Mouse (Mus musculus): Measurements from ENCODE around the gene Tmem164. TPM values are rescaled to one million over a fixed set of nuclear protein-coding genes. Genes with fewer than 3 reads are reported as not detected.

Tmem164 gene
- polyA plus RNA-seq (2017; shearing (Covaris generic)) = 10 to 100 TPM; 30.6 to 32.3 TPM

GRCm38 (mm10) chrX:142681056-142681615 lies at the start of gene Tmem164:
Gene Tmem164, plus strand, starts transcription at chrX:142681406.

